Mouse (Mus musculus): Measurements from ENCODE around the gene Ntsr2. TPM values are rescaled to one million over a fixed set of nuclear protein-coding genes. Genes with fewer than 3 reads are reported as not detected.
A peak's percentile ranks its signal among the peaks of the same experiment; 100 is the strongest.

Gene Ntsr2
- polyA plus RNA-seq, 1 experiment from 2014 or later, result not detected

GRCm38 (mm10) chr12:16633235-16633634, 19.9 kb upstream of the Ntsr2 start:
- WGBS, result 80% methylated on average over 6 of the region's 6 CpGs
- ATAC-seq (ENCODE audit: insufficient number of reproducible peaks, insufficient read depth, low FRiP score, low TSS enrichment, low read depth), result no peak
- Histone ChIP-seq H3K9ac (replicated peaks) (no peak overlapping the region), H3K4me2 (no peak overlapping the region), H3K27ac (no peak overlapping the region), H3K4me1 (replicated peaks) (no peaks in the 10 kb centered on the region), H3K36me3 (no peaks in the 10 kb centered on the region), H3K4me3 (replicated peaks) (no peak overlapping the region), H3K9me3 (no peaks in the 10 kb centered on the region), H3K27me3 (peaks cover 5% of the 10 kb centered on the region; the same call in 1 of the 2 replicates)

DNA sequence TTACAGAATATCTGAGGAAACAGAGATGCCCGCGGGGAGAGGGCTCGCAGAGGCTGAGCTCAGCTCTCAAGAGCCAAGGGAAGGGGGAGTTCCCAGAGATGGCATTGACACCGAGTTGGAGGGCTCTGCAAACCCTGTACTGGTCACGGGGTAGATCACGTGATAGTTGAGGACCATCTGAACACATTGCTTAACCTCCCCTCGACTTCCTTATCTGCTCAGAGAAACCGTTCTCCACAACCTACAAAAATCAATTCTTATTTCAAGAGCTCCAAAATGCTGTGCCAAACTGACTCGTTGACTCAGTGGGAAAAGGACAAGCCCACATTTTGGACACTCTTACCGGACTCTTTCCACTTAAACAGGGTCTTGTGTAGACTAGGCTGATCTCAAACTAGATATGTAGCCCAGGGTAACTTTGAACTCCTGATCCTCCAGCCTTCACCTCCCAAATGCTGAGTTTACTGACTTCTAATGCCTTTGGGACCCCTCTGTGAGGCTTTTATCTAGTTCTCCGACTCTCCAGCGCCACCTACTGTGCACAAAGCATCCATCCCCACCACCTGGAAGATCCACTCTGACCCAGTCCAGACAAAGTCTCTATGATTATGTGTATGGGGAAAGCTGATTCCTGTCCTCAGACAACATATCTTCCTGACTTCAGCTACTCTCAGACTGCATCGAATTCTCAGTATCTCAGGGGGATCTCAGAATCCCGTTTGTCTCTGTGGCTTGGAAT, 18.9 kb upstream of the Ntsr2 start:
- Histone ChIP-seq H3K4me3 (replicated peaks) (no peak overlapping the region), H3K9me3 (no peaks in the 10 kb centered on the region), H3K4me2 (no peak overlapping the region), H3K27me3 (peaks cover 5% of the 10 kb centered on the region; the same call in 1 of the 2 replicates), H3K9ac (replicated peaks) (no peak overlapping the region), H3K27ac (no peak overlapping the region), H3K36me3 (no peaks in the 10 kb centered on the region), H3K4me1 (replicated peaks) (no peaks in the 10 kb centered on the region)
- 61% methylated on average over 14 of the region's 14 CpGs for WGBS
- ATAC-seq (ENCODE audit: insufficient number of reproducible peaks, insufficient read depth, low FRiP score, low TSS enrichment, low read depth), result no peak

DNA sequence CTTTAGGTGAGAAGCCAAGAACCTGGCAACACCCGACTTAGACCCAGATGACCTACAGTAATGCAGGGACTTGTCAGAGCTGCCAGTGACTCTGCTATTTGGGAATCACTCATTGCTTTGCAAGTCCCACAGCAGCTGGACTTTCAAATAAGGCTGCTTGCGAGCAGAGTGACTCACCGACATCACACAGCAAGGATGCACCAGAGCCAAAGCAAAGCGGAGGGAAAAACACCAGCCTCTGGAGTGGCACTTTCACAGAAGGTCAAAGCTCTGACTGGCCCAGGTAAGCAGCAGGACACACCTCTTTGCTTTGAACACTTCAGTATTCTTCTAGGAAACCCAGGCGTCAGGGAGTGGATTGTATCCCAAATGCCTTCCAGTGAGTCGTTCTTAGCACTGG, 17.4 kb upstream of the Ntsr2 start:
- no peak for ATAC-seq (ENCODE audit: insufficient number of reproducible peaks, insufficient read depth, low FRiP score, low TSS enrichment, low read depth)

DNA sequence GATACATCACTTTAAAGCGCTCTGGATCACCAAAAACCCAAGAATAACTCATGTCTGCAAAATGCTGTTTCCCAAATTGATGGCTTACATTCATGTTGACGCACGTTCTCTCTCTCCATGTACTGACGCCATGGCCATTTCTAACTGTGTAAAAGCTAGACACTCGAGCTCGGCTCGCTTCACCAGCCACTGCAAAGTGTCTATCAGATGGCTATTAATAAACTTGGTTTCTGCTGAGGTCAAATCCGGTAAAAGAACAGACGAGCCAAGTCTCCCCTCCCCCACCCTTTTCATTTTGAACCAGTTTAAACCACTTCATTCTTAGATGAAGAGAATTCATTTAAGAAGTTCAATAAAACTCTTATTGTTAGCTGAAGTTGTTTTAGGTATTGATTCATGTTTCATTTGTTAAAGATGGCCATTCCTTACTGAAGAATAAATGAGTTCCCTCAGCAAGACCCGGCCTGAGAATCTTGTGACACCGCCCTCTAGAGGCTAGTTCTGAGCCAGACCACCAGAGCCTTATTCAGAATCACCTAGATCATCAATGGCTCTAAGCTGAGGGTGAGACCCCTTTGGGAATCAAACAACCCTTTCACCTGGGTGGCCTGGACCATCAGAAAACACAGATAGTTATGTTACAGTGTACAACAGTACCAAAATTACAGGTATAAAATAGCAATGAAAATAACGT, 14.0 kb upstream of the Ntsr2 start:
- Histone ChIP-seq H3K27ac (no peak overlapping the region), H3K36me3 (no peaks in the 10 kb centered on the region), H3K4me2 (no peak overlapping the region), H3K9ac (replicated peaks) (no peak overlapping the region), H3K4me1 (replicated peaks) (peaks cover 1% of the 10 kb centered on the region; the same call in 1 of the 2 replicates), H3K9me3 (no peaks in the 10 kb centered on the region), H3K4me3 (replicated peaks) (no peak overlapping the region), H3K27me3 (peaks cover 5% of the 10 kb centered on the region; the same call in 1 of the 2 replicates)
- ATAC-seq (ENCODE audit: insufficient number of reproducible peaks, insufficient read depth, low FRiP score, low TSS enrichment, low read depth), result no peak
- 67% methylated on average over 12 of the region's 12 CpGs for WGBS

More for the DNA sequence above, 17.4 kb upstream of the Ntsr2 start:
- Histone ChIP-seq H3K27ac (no peak overlapping the region), H3K36me3 (no peaks in the 10 kb centered on the region), H3K9me3 (no peaks in the 10 kb centered on the region), H3K27me3 (peaks cover 5% of the 10 kb centered on the region; the same call in 1 of the 2 replicates), H3K4me2 (no peak overlapping the region), H3K4me3 (replicated peaks) (no peak overlapping the region), H3K4me1 (replicated peaks) (no peaks in the 10 kb centered on the region), H3K9ac (replicated peaks) (no peak overlapping the region)
- 66% methylated on average over 6 of the region's 6 CpGs for WGBS

DNA sequence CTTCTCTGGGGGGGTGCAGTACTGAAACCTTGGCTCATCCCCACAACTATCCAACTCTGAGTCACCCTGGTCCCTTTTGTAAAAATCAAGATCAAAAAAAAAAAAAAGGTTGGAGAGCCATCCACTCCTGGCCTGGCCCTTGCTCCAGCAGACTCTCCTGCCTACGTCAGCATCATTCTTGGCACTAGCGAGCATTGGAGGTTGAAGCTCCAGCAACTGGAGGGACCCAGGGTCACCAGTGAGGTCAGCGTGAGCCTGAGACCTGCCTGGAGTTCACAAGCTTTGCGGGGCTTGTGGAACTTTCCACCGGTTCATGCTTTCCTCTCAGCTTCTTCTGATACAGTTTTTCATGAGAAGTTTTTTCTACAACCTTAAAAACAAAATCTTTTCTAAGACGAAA, 13.1 kb upstream of the Ntsr2 start:
- ATAC-seq (ENCODE audit: insufficient number of reproducible peaks, insufficient read depth, low FRiP score, low TSS enrichment, low read depth), result no peak
- H3K4me3 ChIP-seq (replicated peaks), result no peak overlapping the region
- WGBS, result 84% methylated on average over 6 of the region's 6 CpGs

GRCm38 (mm10) chr12:16642000-16642399, 11.2 kb upstream of the Ntsr2 start:
- H3K27me3 ChIP-seq, result no peaks in the 10 kb centered on the region
- no peak overlapping the region for H3K4me2 ChIP-seq
- no peak for ATAC-seq (ENCODE audit: insufficient number of reproducible peaks, insufficient read depth, low FRiP score, low TSS enrichment, low read depth)
- peaks cover 3% of the 10 kb centered on the region; the same call in 1 of the 2 replicates for H3K4me1 ChIP-seq (replicated peaks)
- no peaks in the 10 kb centered on the region for H3K9me3 ChIP-seq
- no peaks in the 10 kb centered on the region for H3K36me3 ChIP-seq
- no peak overlapping the region for H3K9ac ChIP-seq (replicated peaks)
- H3K27ac ChIP-seq, result no peak overlapping the region
- 60% methylated on average over 5 of the region's 5 CpGs for WGBS
- no peak overlapping the region for H3K4me3 ChIP-seq (replicated peaks)

More for the DNA sequence above, 13.1 kb upstream of the Ntsr2 start:
- Histone ChIP-seq H3K4me2 (no peak overlapping the region), H3K27ac (no peak overlapping the region), H3K27me3 (peaks cover 5% of the 10 kb centered on the region; the same call in 1 of the 2 replicates), H3K4me1 (replicated peaks) (peaks cover 3% of the 10 kb centered on the region; the same call in 1 of the 2 replicates), H3K36me3 (no peaks in the 10 kb centered on the region), H3K9me3 (no peaks in the 10 kb centered on the region), H3K9ac (replicated peaks) (no peak overlapping the region)

DNA sequence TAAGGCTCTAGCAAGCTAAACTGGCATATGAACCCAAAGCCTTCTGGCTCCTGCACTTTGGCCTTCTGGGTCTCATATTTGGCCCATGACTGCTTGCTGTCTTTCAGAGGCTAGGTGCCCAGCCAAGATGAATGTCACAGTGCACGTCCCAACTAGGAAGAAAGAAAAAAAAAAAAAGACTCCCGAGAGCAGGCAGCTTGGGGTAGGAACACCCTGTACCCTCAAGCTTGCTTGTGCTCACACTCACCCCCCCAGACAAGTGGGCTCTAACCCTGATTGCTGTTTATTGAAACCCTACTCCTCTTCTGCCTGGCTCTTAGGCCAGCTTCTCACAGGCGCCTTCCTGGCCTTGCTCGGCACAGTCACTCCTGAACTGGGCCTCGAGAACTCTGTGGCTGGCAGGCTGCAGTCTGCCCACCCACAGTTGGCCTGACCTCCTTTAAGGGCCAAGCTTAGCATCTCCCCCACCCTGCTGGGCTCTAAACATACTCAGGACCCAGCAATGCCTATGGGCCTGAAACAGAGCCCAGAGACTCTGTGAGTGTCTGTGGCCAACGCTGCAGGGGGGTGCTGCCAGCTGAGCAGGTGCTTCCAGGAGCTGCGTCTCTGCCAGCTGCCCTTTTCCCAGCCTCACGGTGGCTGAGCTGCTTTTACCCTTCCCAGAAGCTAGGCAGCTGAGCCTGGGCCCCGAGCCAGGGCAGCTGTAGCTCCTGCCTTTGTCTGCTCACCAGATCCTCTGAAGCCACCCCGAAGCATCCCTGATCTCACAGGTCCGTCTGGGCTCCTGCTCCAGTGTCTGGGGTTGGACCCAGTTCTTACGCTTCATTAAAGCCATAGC, 9.5 kb upstream of the Ntsr2 start:
- no peak overlapping the region for H3K4me3 ChIP-seq (replicated peaks)
- WGBS, result 62% methylated on average over 12 of the region's 12 CpGs
- peaks cover 3% of the 10 kb centered on the region; the same call in 1 of the 2 replicates for H3K4me1 ChIP-seq (replicated peaks)
- no peaks in the 10 kb centered on the region for H3K9me3 ChIP-seq
- H3K27ac ChIP-seq, result no peak overlapping the region
- no peaks in the 10 kb centered on the region for H3K27me3 ChIP-seq
- H3K36me3 ChIP-seq, result no peaks in the 10 kb centered on the region
- 0 out of 2 replicates have a peak overlapping the region, but pooled peaks have one; percentile 4 for H3K9ac ChIP-seq (replicated peaks)
- no peak for ATAC-seq (ENCODE audit: insufficient number of reproducible peaks, insufficient read depth, low FRiP score, low TSS enrichment, low read depth)
- H3K4me2 ChIP-seq, result no peak overlapping the region

DNA sequence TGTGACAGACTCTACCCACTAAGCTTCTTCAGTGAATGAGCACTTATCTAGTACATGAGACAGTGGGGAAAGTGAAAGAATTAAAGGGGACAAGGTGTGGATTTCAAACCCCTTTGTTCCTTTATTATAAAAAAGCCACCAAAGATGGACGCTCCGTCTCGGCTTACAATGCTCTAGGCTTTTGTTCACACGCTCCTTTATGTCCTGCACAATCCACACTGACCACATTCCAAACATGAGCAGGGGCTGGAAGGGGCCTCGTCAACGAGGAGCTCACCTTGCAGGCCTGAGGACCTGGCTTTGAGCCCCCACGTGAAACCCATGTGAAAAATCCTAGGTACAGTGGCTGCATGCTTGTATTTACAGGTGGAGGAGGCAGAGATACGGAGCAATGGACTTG, 8.5 kb upstream of the Ntsr2 start:
- WGBS, result 71% methylated on average over 8 of the region's 8 CpGs
- ATAC-seq (ENCODE audit: insufficient number of reproducible peaks, insufficient read depth, low FRiP score, low TSS enrichment, low read depth), result no peak

GRCm38 (mm10) chr12:16646780-16647409, 6.3 kb upstream of the Ntsr2 start:
- peaks cover 5% of the 10 kb centered on the region; the same call in 1 of the 2 replicates for H3K27me3 ChIP-seq
- 50% methylated on average over 9 of the region's 9 CpGs for WGBS
- peaks cover 3% of the 10 kb centered on the region; the same call in 1 of the 2 replicates for H3K4me1 ChIP-seq (replicated peaks)
- no peak overlapping the region for H3K27ac ChIP-seq
- H3K9ac ChIP-seq (replicated peaks), result no peak overlapping the region
- no peaks in the 10 kb centered on the region for H3K9me3 ChIP-seq
- ATAC-seq (ENCODE audit: insufficient number of reproducible peaks, insufficient read depth, low FRiP score, low TSS enrichment, low read depth), result no peak
- no peak overlapping the region for H3K4me3 ChIP-seq (replicated peaks)
- H3K36me3 ChIP-seq, result no peaks in the 10 kb centered on the region
- no peak overlapping the region for H3K4me2 ChIP-seq

More for the DNA sequence above, 8.5 kb upstream of the Ntsr2 start:
- H3K4me2 ChIP-seq, result no peak overlapping the region
- H3K36me3 ChIP-seq, result no peaks in the 10 kb centered on the region
- no peak overlapping the region for H3K4me3 ChIP-seq (replicated peaks)
- H3K27me3 ChIP-seq, result no peaks in the 10 kb centered on the region
- no peak overlapping the region for H3K9ac ChIP-seq (replicated peaks)
- H3K27ac ChIP-seq, result no peak overlapping the region
- H3K4me1 ChIP-seq (replicated peaks), result peaks cover 3% of the 10 kb centered on the region; the same call in 1 of the 2 replicates
- H3K9me3 ChIP-seq, result no peaks in the 10 kb centered on the region

DNA sequence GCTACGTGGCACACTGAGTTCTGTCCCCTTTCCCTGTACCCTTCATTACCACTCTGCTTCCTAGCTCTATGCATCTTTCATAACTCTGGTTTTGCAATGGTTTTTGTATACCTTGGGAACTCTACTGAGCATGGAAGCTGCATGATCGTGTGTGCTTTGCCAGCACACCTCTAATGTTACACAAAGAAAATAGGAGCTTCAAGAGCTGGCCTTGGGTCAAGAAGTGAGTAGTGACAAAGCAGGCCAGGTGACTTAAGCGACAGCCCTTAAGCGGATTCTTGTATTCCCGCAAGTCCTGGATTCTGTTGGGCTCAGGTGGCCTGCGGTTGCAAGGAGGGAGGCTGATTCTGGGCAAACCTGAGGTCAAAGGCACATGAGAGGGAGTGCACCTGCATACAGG, 4.9 kb upstream of the Ntsr2 start:
- no peak overlapping the region for H3K4me3 ChIP-seq (replicated peaks)
- H3K9ac ChIP-seq (replicated peaks), result no peak overlapping the region
- H3K4me2 ChIP-seq, result no peak overlapping the region
- H3K27ac ChIP-seq, result no peak overlapping the region
- WGBS, result 90% methylated on average over 6 of the region's 6 CpGs
- ATAC-seq (ENCODE audit: insufficient number of reproducible peaks, insufficient read depth, low FRiP score, low TSS enrichment, low read depth), result no peak
- H3K36me3 ChIP-seq, result no peaks in the 10 kb centered on the region
- peaks cover 3% of the 10 kb centered on the region; the same call in 1 of the 2 replicates for H3K4me1 ChIP-seq (replicated peaks)
- H3K27me3 ChIP-seq, result peaks cover 19% of the 10 kb centered on the region
- H3K9me3 ChIP-seq, result no peaks in the 10 kb centered on the region

All from limb, embryonic 12.5 days (tissue).